Mouse (Mus musculus) midbrain, postnatal 0 days (tissue): ENCODE measurements around the gene Fst. TPM values are rescaled to one million over a fixed set of nuclear protein-coding genes. Genes with fewer than 3 reads are reported as not detected.

Experiments
- ATAC-seq: fragments of 200-750 bp; cut with Nextera tagmentation; 2 replicates; pipeline ENCODE4 v1.8.0; 2017; ENCODE audit warnings: moderate number of reproducible peaks, mild to moderate bottlenecking, moderate TSS enrichment, moderate library complexity; ENCODE audit not compliant: low FRiP score
- DNase-seq: peaks from one replicate; pipeline ENCODE4 v3.0.0-alpha.2; 2015; ENCODE audit warnings: low spot score
- H3K27ac ChIP-seq: fragments of 300-500 bp; sonication (generic); 2 replicates; pipeline ENCODE4 v1.5.1; 2014; ENCODE audit warnings: low read depth, mild to moderate bottlenecking, low read length, mixed read lengths
- H3K27me3 ChIP-seq: fragments of 300-500 bp; sonication (generic); 2 replicates; pipeline ENCODE4 v1.6.1; 2014; ENCODE audit warnings: low read length, control low read depth, mixed read lengths; ENCODE audit not compliant: insufficient read depth
- H3K36me3 ChIP-seq: fragments of 300-500 bp; sonication (generic); 2 replicates; pipeline ENCODE4 v1.6.1; 2014; ENCODE audit warnings: low read length, control low read depth, mixed read lengths; ENCODE audit not compliant: insufficient read depth
- H3K4me1 ChIP-seq: fragments of 300-500 bp; sonication (generic); 2 replicates; pipeline ENCODE4 v1.6.1; 2014; ENCODE audit warnings: mild to moderate bottlenecking, control low read depth, antibody characterized with exemption, low read length, mixed read lengths; ENCODE audit not compliant: insufficient read depth
- H3K4me2 ChIP-seq: fragments of 300-500 bp; sonication (generic); 2 replicates; pipeline ENCODE4 v1.6.1; 2014; ENCODE audit warnings: low read depth, mild to moderate bottlenecking, low read length, mixed read lengths; ENCODE audit not compliant: poor library complexity, severe bottlenecking
- H3K4me3 ChIP-seq: fragments of 300-500 bp; sonication (generic); 2 replicates; pipeline ENCODE4 v1.5.1; 2014; ENCODE audit warnings: low read depth, mild to moderate bottlenecking, low read length, moderate library complexity
- H3K9ac ChIP-seq: fragments of 300-500 bp; sonication (generic); replicated peaks from 2 replicates; pipeline ENCODE4 v1.6.1; 2014; ENCODE audit warnings: mild to moderate bottlenecking, low read length, moderate library complexity, mixed read lengths; ENCODE audit not compliant: poor library complexity, severe bottlenecking
- H3K9me3 ChIP-seq: fragments of 300-500 bp; sonication (generic); 2 replicates; pipeline ENCODE4 v1.6.1; 2016; ENCODE audit warnings: low read length, control low read depth
- CTCF ChIP-seq: IDR thresholded peaks from 2 replicates; pipeline ENCODE4 v1.5.1; 2016; ENCODE audit warnings: antibody characterized with exemption, mild to moderate bottlenecking
- WGBS: fragments of 180-500 bp; shearing (Covaris S2); extraction: QIAGEN DNeasy Blood & Tissue Kit; methylation state at CpG from one replicate; pipeline ENCODE4 v1.1.7; 2014; 5-methylcytosine and 5-hydroxymethylcytosine counted together
- polyA plus RNA-seq: library from polyadenylated mRNA; unstranded; fragments of >200 nt; fragmentation: Nextera tagmentation; extraction: Ambion mirVana; gene quantifications from 2 replicates; pipeline ENCODE4 v1.2.1, GENCODE M21; 2015
- total RNA-seq: library from RNA; depleted of rRNA; stranded (reverse); fragments of >200 nt; gene quantifications from 2 replicates; pipeline ENCODE4 v1.2.3, GENCODE M21; 2014

Fst gene
- total and polyA plus RNA-seq, 2 experiments from 2014 or later: 0.93 to 2.8 TPM

DNA sequence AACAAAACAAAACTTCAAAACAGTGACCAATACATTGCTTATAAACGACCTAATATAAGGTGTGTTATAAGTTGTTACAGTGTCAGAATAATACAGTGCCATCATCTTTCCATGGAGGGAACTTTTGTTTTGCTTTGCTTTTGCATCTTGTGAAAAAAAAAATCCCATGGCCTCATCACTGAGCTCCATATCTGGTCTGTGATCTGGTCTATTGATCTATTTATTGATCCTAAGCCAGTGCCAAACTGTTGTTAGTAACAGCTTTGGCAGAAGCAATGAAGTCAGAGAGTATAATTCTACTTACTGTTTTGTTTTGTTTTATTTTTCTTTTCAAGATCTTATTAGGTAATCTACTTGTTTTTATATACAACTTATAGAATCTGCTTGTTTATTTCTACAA lies 6.6 kb upstream of the Fst start:
- no peaks in the 10 kb centered on the region for H3K27me3 ChIP-seq
- H3K4me1 ChIP-seq: no peaks in the 10 kb centered on the region
- no peaks in the 10 kb centered on the region for H3K9me3 ChIP-seq
- H3K4me3 ChIP-seq: no peak overlapping the region
- 77% methylated on average over 1 of the region's 1 CpGs for WGBS
- no peak overlapping the region for H3K27ac ChIP-seq
- H3K9ac ChIP-seq: no peak overlapping the region
- no peak overlapping the region for H3K4me2 ChIP-seq
- ATAC-seq (no peak), DNase-seq (no peak)
- H3K36me3 ChIP-seq: no peaks in the 10 kb centered on the region
- no peak for TF ChIP-seq CTCF

DNA sequence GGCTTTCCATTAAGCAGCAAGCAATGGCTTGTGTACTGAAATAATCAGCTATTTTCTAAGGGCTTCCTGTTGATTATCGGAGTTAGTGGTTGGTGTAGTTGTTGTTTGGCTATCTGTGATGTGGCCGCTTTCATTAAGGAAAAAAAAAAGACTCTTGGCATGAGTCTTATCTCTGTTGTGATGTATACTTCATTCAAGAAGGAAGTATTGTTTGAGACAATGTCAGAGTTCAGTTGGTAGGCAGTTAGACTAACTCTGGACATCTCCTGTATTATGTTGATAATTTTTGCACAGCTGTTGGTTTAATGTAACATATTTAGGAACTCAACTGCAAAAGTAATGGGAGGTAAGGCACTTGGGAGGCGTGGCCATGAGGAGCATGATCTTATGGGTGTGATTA lies 6.1 kb upstream of the Fst start:
- H3K4me3 ChIP-seq: no peak overlapping the region
- no peak overlapping the region for H3K27ac ChIP-seq
- no peak overlapping the region for H3K9ac ChIP-seq
- no peaks in the 10 kb centered on the region for H3K4me1 ChIP-seq
- H3K4me2 ChIP-seq: no peak overlapping the region
- no peaks in the 10 kb centered on the region for H3K27me3 ChIP-seq
- no peak for DNase-seq
- WGBS: 89% methylated on average over 3 of the region's 3 CpGs
- no peaks in the 10 kb centered on the region for H3K36me3 ChIP-seq
- TF ChIP-seq CTCF: no peak
- ATAC-seq: no peak
- H3K9me3 ChIP-seq: no peaks in the 10 kb centered on the region

DNA sequence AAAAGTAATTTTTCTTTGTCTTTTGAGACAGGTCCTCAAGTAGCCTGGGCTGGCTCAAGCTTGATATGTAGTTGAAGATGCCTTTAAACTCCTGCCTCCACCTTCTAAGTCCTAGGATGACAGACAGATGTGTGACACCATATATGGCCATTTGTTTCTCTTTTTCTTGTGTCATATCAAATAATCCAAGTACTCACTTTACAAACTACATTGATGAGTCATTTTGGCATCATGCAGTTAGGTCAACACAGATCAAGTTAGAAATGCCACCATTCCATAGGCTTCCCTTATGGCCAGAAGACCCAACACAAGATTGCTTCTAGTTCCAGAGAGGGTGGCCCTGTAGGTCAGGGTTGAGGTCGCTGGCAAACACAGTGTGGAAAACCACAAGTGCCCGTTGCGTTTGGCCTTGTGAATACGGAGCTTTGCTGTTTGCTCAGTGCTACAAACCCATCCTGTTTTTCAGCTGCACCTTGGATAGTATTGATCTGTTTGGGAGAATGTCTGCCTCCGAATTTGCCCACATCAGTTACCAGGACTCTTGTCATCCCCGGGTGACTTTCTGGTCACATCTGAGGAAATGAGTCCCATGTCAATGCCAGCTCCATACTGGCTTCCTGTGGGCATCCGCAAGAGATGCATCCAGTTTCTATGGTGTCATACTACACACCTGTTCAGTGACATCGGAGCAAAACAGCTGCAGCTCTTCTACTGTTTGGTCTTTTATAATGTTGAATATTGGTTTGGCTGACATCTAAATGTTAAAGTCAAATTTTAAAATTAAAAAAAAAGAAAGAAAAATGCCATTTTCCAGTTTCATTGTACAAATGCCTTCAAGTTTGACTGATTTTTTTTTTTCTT lies 4.0 kb upstream of the Fst start:
- Histone ChIP-seq H3K4me3 (no peak overlapping the region), H3K27ac (no peak overlapping the region), H3K27me3 (peaks cover 6% of the 10 kb centered on the region), H3K9ac (no peak overlapping the region), H3K4me1 (no peaks in the 10 kb centered on the region), H3K36me3 (no peaks in the 10 kb centered on the region), H3K4me2 (no peak overlapping the region), H3K9me3 (no peaks in the 10 kb centered on the region)
- WGBS: 86% methylated on average over 8 of the region's 8 CpGs
- ATAC-seq: no peak
- DNase-seq: no peak
- TF ChIP-seq CTCF: no peak

DNA sequence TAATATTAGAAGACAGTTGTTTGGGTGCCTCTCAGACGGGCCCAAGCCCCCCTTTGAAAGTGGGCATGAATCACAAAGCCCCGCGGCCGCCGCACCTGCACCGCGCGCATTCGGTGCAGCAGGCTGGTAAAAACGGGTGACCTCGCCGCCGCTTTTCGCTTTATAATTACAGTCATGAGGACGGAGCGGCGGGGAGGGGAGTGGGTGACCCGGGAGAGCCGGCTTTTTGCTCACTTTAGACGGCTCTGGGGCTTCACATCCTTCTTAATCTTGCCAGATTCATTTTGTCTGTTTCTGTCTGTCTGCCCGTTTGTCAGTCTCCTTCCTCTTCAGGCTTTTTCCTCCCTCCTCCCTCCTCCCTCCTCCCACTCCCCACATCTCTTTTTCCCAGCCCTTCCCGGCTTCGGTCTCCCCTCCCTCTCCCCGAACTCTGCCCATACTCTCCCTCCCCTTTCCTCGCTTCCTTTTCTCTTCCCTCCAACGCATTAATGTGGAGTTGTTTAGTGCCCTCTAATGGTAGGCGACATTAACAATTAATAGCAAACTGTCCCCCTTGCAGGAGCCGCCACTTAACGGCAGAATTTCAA lies 1.6 kb upstream of the Fst start:
- peak; percentile 44; the same call in 1 of the 2 replicates for ATAC-seq

DNA sequence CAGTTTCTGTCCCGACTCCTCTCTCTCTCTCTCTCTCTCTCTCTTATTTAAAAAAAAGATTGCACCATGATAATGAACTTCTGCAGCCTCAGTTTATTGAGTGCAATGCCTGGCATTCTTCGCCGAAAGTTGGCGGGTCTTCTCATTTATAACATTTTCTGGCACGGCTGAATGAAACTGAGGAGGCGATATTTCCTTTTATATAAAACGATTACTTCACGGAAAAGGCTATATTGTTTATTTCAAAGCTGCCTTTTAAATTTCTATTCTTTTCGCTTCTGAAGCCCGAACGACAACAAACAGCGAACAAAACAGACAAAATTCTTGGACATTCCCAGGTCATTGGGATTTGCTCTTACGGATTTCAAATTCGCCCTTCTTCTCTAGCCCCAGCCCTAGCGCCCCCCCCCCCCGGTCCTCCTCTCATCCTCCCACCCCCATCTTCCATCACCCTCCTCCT lies 980 bp upstream of the Fst start:
- no peak for TF ChIP-seq CTCF

More for the DNA sequence above, 1.6 kb upstream of the Fst start:
- Histone ChIP-seq H3K4me3 (peak overlapping the region; percentile 56), H3K9ac (no peak overlapping the region), H3K4me1 (peaks cover 7% of the 10 kb centered on the region; the same call in 1 of the 2 replicates), H3K27ac (no peak overlapping the region), H3K36me3 (no peaks in the 10 kb centered on the region), H3K4me2 (peak overlapping the region; percentile 98), H3K9me3 (no peaks in the 10 kb centered on the region), H3K27me3 (peaks cover 15% of the 10 kb centered on the region)
- peak; percentile 89 for DNase-seq
- under 1% methylated on average over 29 of the region's 29 CpGs for WGBS
- peak; percentile 75 for TF ChIP-seq CTCF

More for the DNA sequence above, 980 bp upstream of the Fst start:
- ATAC-seq (no peak), DNase-seq (no peak)
- Histone ChIP-seq H3K4me1 (peaks cover 7% of the 10 kb centered on the region; the same call in 1 of the 2 replicates), H3K36me3 (no peaks in the 10 kb centered on the region), H3K9me3 (no peaks in the 10 kb centered on the region), H3K4me2 (peak overlapping the region; percentile 98), H3K27ac (no peak overlapping the region), H3K9ac (peak overlapping the region; percentile 36; the same call in 1 of the 2 replicates), H3K27me3 (peaks cover 15% of the 10 kb centered on the region), H3K4me3 (peak overlapping the region; percentile 56)
- under 1% methylated on average over 15 of the region's 16 CpGs for WGBS
